Mouse (Mus musculus) heart, embryonic 14.5 days (tissue): ENCODE data around the gene Fcrlb. TPM values are rescaled to one million over a fixed set of nuclear protein-coding genes. Genes with fewer than 3 reads are reported as not detected.

Experiments
- ATAC-seq: fragments of 200-750 bp; cut with Nextera tagmentation; 2 replicates; pipeline ENCODE4 v1.8.0; 2017; ENCODE audit warnings: low read depth, moderate TSS enrichment; ENCODE audit not compliant: insufficient number of reproducible peaks, insufficient read depth, low FRiP score
- H3K27ac ChIP-seq, 2 experiments: fragments of 200-500 bp in 1 of 2; fragments of 300-500 bp in 1 of 2; sonication (generic) in 1 of 2; replicated peaks in 1 of 2; 2 replicates each; pipeline ENCODE4 v1.5.1; 2012 to 2014; ENCODE audit warnings: low read depth in 2 of 2, low read length in 2 of 2, control low read depth in 1 of 2, mild to moderate bottlenecking in 1 of 2, mixed read lengths in 1 of 2; ENCODE audit not compliant: control insufficient read depth in 1 of 2, insufficient read depth in 1 of 2
- H3K27me3 ChIP-seq: fragments of 300-500 bp; sonication (generic); 2 replicates; pipeline ENCODE4 v1.6.1; 2014; ENCODE audit warnings: mild to moderate bottlenecking, low read length, control low read depth; ENCODE audit not compliant: control insufficient read depth, insufficient read depth
- H3K36me3 ChIP-seq: fragments of 300-500 bp; sonication (generic); 2 replicates; pipeline ENCODE4 v1.6.1; 2014; ENCODE audit warnings: mild to moderate bottlenecking, control low read depth, low read length, mixed read lengths; ENCODE audit not compliant: control insufficient read depth, insufficient read depth
- H3K4me1 ChIP-seq, 2 experiments: fragments of 200-500 bp in 1 of 2; fragments of 300-500 bp in 1 of 2; sonication (generic) in 1 of 2; 2 replicates each; pipeline ENCODE4 v1.6.1; 2012 to 2014; ENCODE audit warnings: low read length in 2 of 2, control low read depth in 1 of 2, mixed read lengths in 1 of 2; ENCODE audit not compliant: control insufficient read depth in 2 of 2, insufficient read depth in 2 of 2
- H3K4me2 ChIP-seq: fragments of 300-500 bp; sonication (generic); 2 replicates; pipeline ENCODE4 v1.6.1; 2014; ENCODE audit warnings: mild to moderate bottlenecking, low read length
- H3K4me3 ChIP-seq, 2 experiments: fragments of 200-500 bp in 1 of 2; fragments of 300-500 bp in 1 of 2; sonication (generic) in 1 of 2; 2 replicates each; pipeline ENCODE4 v1.5.1; 2012 to 2014; ENCODE audit warnings: low read length in 2 of 2, mild to moderate bottlenecking in 2 of 2, control low read depth in 1 of 2, low read depth in 1 of 2, moderate library complexity in 1 of 2; ENCODE audit not compliant: control insufficient read depth in 1 of 2, insufficient read depth in 1 of 2
- H3K9ac ChIP-seq: fragments of 300-500 bp; sonication (generic); 2 replicates; pipeline ENCODE4 v1.6.1; 2014; ENCODE audit warnings: mild to moderate bottlenecking, low read length
- H3K9me3 ChIP-seq: fragments of 300-500 bp; sonication (generic); 2 replicates; pipeline ENCODE4 v1.6.1; 2016; ENCODE audit warnings: low read length, control low read depth; ENCODE audit not compliant: control insufficient read depth
- WGBS: fragments of 180-500 bp; shearing (Covaris S2); extraction: QIAGEN DNeasy Blood & Tissue Kit; methylation state at CpG from one replicate; pipeline ENCODE4 v1.1.7; 2014; 5-methylcytosine and 5-hydroxymethylcytosine counted together
- polyA plus RNA-seq: library from polyadenylated mRNA; unstranded; fragments of >200 nt; fragmentation: Nextera tagmentation; extraction: Ambion mirVana; gene quantifications from 2 replicates; pipeline ENCODE4 v1.2.1, GENCODE M21; 2014

Fcrlb gene
- polyA plus RNA-seq, 1 experiment from 2014 or later, result 0.15 TPM

- ATAC-seq, result no peak
- Histone ChIP-seq H3K9ac (no peak within 1 kb of the TSS), H3K36me3 (no peaks in the 10 kb centered on the region), H3K4me3 (no peak within 1 kb of the TSS), H3K27me3 (no peaks in the 10 kb centered on the region), H3K27ac (no peak within 1 kb of the TSS), H3K9me3 (no peaks in the 10 kb centered on the region), H3K4me2 (no peak within 1 kb of the TSS), H3K4me1 (no peaks in the 10 kb centered on the region)
- WGBS, result 77% methylated on average over 3 of the region's 3 CpGs
Observed at GRCm38 (mm10) chr1:170927378-170927777, 14.6 kb upstream of the Fcrlb start, which contains the start of gene Fcrla. Fcrla (minus strand) TSS chr1:170927583.

- Histone ChIP-seq H3K9me3 (no peaks in the 10 kb centered on the region), H3K27ac (no peak overlapping the region), H3K4me2 (no peak overlapping the region), H3K36me3 (no peaks in the 10 kb centered on the region), H3K9ac (no peak overlapping the region), H3K27me3 (no peaks in the 10 kb centered on the region), H3K4me3 (no peak overlapping the region), H3K4me1 (no peaks in the 10 kb centered on the region)
- ATAC-seq, result no peak
- 45% methylated on average over 6 of the region's 6 CpGs for WGBS
Observed at GRCm38 (mm10) chr1:170926941-170927340, 14.2 kb upstream of the Fcrlb start.

- H3K4me3 ChIP-seq, result no peak overlapping the region
- H3K9me3 ChIP-seq, result no peaks in the 10 kb centered on the region
- no peaks in the 10 kb centered on the region for H3K27me3 ChIP-seq
- ATAC-seq, result no peak
- no peak overlapping the region for H3K4me2 ChIP-seq
- 47% methylated on average over 6 of the region's 6 CpGs for WGBS
- H3K27ac ChIP-seq, result no peak overlapping the region
- H3K4me1 ChIP-seq, result no peaks in the 10 kb centered on the region
- H3K36me3 ChIP-seq, result no peaks in the 10 kb centered on the region
- no peak overlapping the region for H3K9ac ChIP-seq
Observed at GRCm38 (mm10) chr1:170924485-170924884, 11.7 kb upstream of the Fcrlb start.

GRCm38 (mm10) chr1:170919308-170919707 is 6.6 kb upstream of the Fcrlb start:
- no peak overlapping the region for H3K4me3 ChIP-seq
- no peak overlapping the region for H3K27ac ChIP-seq

GRCm38 (mm10) chr1:170915657-170916056 is 2.9 kb upstream of the Fcrlb start:
- H3K4me1 ChIP-seq, result peaks cover 6 to 15% of the 10 kb centered on the region in 2 experiments
- no peak overlapping the region for H3K9ac ChIP-seq
- H3K4me2 ChIP-seq, result peak overlapping the region; percentile 21
- no peak overlapping the region for H3K4me3 ChIP-seq
- peak overlapping the region; percentile 30 to 60 for H3K27ac ChIP-seq
- 10% methylated on average over 5 of the region's 5 CpGs for WGBS
- peaks cover 14% of the 10 kb centered on the region; the same call in 1 of the 2 replicates for H3K27me3 ChIP-seq
- no peaks in the 10 kb centered on the region for H3K36me3 ChIP-seq
- ATAC-seq, result peak; percentile 71
- no peaks in the 10 kb centered on the region for H3K9me3 ChIP-seq

More at GRCm38 (mm10) chr1:170919308-170919707, 6.6 kb upstream of the Fcrlb start:
- Histone ChIP-seq H3K36me3 (no peaks in the 10 kb centered on the region), H3K27me3 (no peaks in the 10 kb centered on the region), H3K4me1 (peaks cover 4 to 15% of the 10 kb centered on the region in 2 experiments), H3K9me3 (no peaks in the 10 kb centered on the region), H3K9ac (no peak overlapping the region), H3K4me2 (no peak overlapping the region)
- 92% methylated on average over 8 of the region's 8 CpGs for WGBS
- ATAC-seq, result no peak

GRCm38 (mm10) chr1:170911907-170912660 is 657 bp downstream of the Fcrlb start:
- Histone ChIP-seq H3K27me3 (peaks cover 40% of the 10 kb centered on the region), H3K36me3 (no peaks in the 10 kb centered on the region), H3K27ac (no peak overlapping the region), H3K9ac (no peak overlapping the region), H3K9me3 (no peaks in the 10 kb centered on the region), H3K4me3 (no peak overlapping the region), H3K4me1 (peaks cover 12 to 18% of the 10 kb centered on the region in 2 experiments), H3K4me2 (no peak overlapping the region)
- 78% methylated on average over 11 of the region's 11 CpGs for WGBS
- ATAC-seq, result no peak

GRCm38 (mm10) chr1:170908341-170908740 is 4.4 kb downstream of the Fcrlb start:
- Histone ChIP-seq H3K9me3 (no peaks in the 10 kb centered on the region), H3K27me3 (peaks cover 64% of the 10 kb centered on the region), H3K36me3 (no peaks in the 10 kb centered on the region), H3K4me2 (peak overlapping the region; percentile 96), H3K4me1 (peaks cover 4 to 7% of the 10 kb centered on the region in 2 experiments; a peak in 2 of 4 replicates), H3K4me3 (peak overlapping the region; percentile 41 to 48), H3K9ac (peak overlapping the region; percentile 60), H3K27ac (no peak overlapping the region)
- WGBS, result 5% methylated on average over 21 of the region's 21 CpGs
- no peak for ATAC-seq
